Mouse (Mus musculus) lung, postnatal 14 days (tissue): Measurements from ENCODE around the gene Id3.
"Not testable (repeated sequence)": the region's sequence is repeated elsewhere in the genome, so short reads cannot be mapped to it uniquely, and the experiment has no call there.

Experiments used
- DNase-seq: peaks from one replicate; pipeline ENCODE4 v3.0.0; 2021

The Id3 gene

GRCm38 (mm10) chr4:136143193-136143976 lies at the start of gene Id3:
TSS of gene Id3 (plus strand) at chr4:136143497.
- DNase-seq, result peak; percentile 95

- peak; percentile 47 for DNase-seq
These were observed 48.6 kb upstream of the Id3 start for GRCm38 (mm10) chr4:136094519-136095219.

- DNase-seq, result no peak
These were observed 47.7 kb upstream of the Id3 start for GRCm38 (mm10) chr4:136095490-136096105.

GRCm38 (mm10) chr4:136096446-136097113 lies 46.7 kb upstream of the Id3 start:
- no peak for DNase-seq

GRCm38 (mm10) chr4:136098446-136098845 lies 44.9 kb upstream of the Id3 start:
- DNase-seq, result no peak

- DNase-seq, result no peak
These were observed 42.8 kb upstream of the Id3 start for GRCm38 (mm10) chr4:136100396-136101070.

GRCm38 (mm10) chr4:136101753-136102152 lies 41.5 kb upstream of the Id3 start:
- not testable (repeated sequence) for DNase-seq

- DNase-seq, result peak; percentile 48
These were observed 38.5 kb upstream of the Id3 start for GRCm38 (mm10) chr4:136104590-136105337.

GRCm38 (mm10) chr4:136106880-136107301 lies 36.4 kb upstream of the Id3 start:
- DNase-seq, result no peak

GRCm38 (mm10) chr4:136109153-136109552 lies 34.1 kb upstream of the Id3 start:
- DNase-seq, result no peak

- no peak for DNase-seq
These were observed 33.1 kb upstream of the Id3 start for GRCm38 (mm10) chr4:136109941-136110900.

- no peak for DNase-seq
These were observed 31.0 kb upstream of the Id3 start for GRCm38 (mm10) chr4:136112344-136112743.

GRCm38 (mm10) chr4:136114747-136115146 lies 28.6 kb upstream of the Id3 start:
- DNase-seq, result no peak

GRCm38 (mm10) chr4:136117022-136117421 lies 26.3 kb upstream of the Id3 start:
- DNase-seq, result peak; percentile 72

- DNase-seq, result no peak
These were observed 23.3 kb upstream of the Id3 start for GRCm38 (mm10) chr4:136120041-136120440.

- no peak for DNase-seq
These were observed 22.1 kb upstream of the Id3 start for GRCm38 (mm10) chr4:136121158-136121557.

- DNase-seq, result no peak
These were observed 21.3 kb upstream of the Id3 start for GRCm38 (mm10) chr4:136121844-136122468.

GRCm38 (mm10) chr4:136123111-136123791 lies 20.0 kb upstream of the Id3 start:
- DNase-seq, result no peak

- no peak for DNase-seq
These were observed 19.5 kb upstream of the Id3 start for GRCm38 (mm10) chr4:136123792-136124161.

- DNase-seq, result no peak
These were observed 18.7 kb upstream of the Id3 start for GRCm38 (mm10) chr4:136124581-136124980.
